Mouse (Mus musculus) heart, adult 2 months (tissue): ENCODE results near the gene Trim66.

ENCODE experiments used
- CTCF ChIP-seq: fragments of 200-600 bp; IDR thresholded peaks from 2 replicates; pipeline ENCODE4 v1.8.1; 2022; ENCODE audit warnings: antibody characterized with exemption, mild to moderate bottlenecking, moderate library complexity
- EP300 ChIP-seq: fragments of 200-500 bp; IDR thresholded peaks from 2 replicates; pipeline ENCODE4 v1.6.1; 2011; ENCODE audit warnings: low read depth, low read length, control low read depth; ENCODE audit not compliant: insufficient read depth

DNA sequence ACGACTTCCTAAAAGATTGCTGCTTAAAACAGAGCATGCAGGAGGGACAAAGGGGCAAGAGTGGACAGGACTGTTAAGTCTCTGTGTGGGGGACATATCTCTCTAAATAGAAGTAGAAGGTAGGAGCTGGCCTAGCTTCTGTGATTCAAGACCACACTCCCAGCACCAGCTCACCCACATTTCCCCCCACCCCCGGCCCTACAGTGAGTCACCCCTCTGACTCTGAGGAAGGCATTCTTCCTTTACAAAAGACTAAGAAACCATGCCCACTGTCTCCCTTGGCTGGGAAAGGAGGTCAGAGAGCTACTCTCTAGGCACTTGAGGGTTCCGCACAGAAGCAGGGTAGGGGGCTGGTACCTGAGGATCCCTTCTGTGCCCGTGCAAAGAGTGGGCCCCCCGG is 23.7 kb downstream of the Trim66 start:
- no peak for TF ChIP-seq CTCF
- no peak for TF ChIP-seq EP300
